Mouse (Mus musculus) intestine, postnatal 0 days (tissue): ENCODE measurements at regions not wholly inside any gene's neighbourhood (a gene's known extent, or its start where the extent isn't known, plus 50 kb on each side); places are given as distances from the start of the nearest gene placed in this dataset.

Experiments
- ATAC-seq: fragments of 200-750 bp; cut with Nextera tagmentation; 2 replicates; pipeline ENCODE4 v1.8.0; 2017; ENCODE audit warnings: mild to moderate bottlenecking, moderate TSS enrichment, moderate library complexity
- H3K27ac ChIP-seq: fragments of 300-500 bp; sonication (generic); 2 replicates; pipeline ENCODE4 v1.5.1; 2014; ENCODE audit warnings: mild to moderate bottlenecking, low read depth, low read length, moderate library complexity
- H3K27me3 ChIP-seq: fragments of 300-500 bp; sonication (generic); replicated peaks from 2 replicates; pipeline ENCODE4 v1.6.1; 2014; ENCODE audit warnings: low read length, mixed read lengths; ENCODE audit not compliant: control insufficient read depth, insufficient read depth
- H3K36me3 ChIP-seq: fragments of 300-500 bp; sonication (generic); 2 replicates; pipeline ENCODE4 v1.6.1; 2014; ENCODE audit warnings: mild to moderate bottlenecking, moderate library complexity; ENCODE audit not compliant: control insufficient read depth, insufficient read depth
- H3K4me1 ChIP-seq: fragments of 300-500 bp; sonication (generic); replicated peaks from 2 replicates; pipeline ENCODE4 v1.6.1; 2014; ENCODE audit warnings: antibody characterized with exemption, low read length, mixed read lengths; ENCODE audit not compliant: control insufficient read depth, insufficient read depth
- H3K4me2 ChIP-seq: fragments of 300-500 bp; sonication (generic); replicated peaks from 2 replicates; pipeline ENCODE4 v1.6.1; 2014; ENCODE audit warnings: low read depth, mild to moderate bottlenecking, moderate library complexity
- H3K4me3 ChIP-seq: fragments of 300-500 bp; sonication (generic); 2 replicates; pipeline ENCODE4 v1.5.1; 2014; ENCODE audit warnings: low read depth, low read length
- H3K9ac ChIP-seq: fragments of 300-500 bp; sonication (generic); 2 replicates; pipeline ENCODE4 v1.6.1; 2014; ENCODE audit warnings: mild to moderate bottlenecking, low read depth, low read length
- H3K9me3 ChIP-seq: fragments of 300-500 bp; sonication (generic); 2 replicates; pipeline ENCODE4 v1.6.1; 2016; ENCODE audit warnings: mixed run types; ENCODE audit not compliant: control insufficient read depth
- CTCF ChIP-seq: sonication (generic); IDR thresholded peaks from 2 replicates; pipeline ENCODE4 v1.5.1; 2016; ENCODE audit warnings: low read depth, mild to moderate bottlenecking, control low read depth, antibody characterized with exemption, moderate library complexity
- WGBS: fragments of 180-500 bp; shearing (Covaris S2); extraction: QIAGEN DNeasy Blood & Tissue Kit; methylation state at CpG from one replicate; pipeline ENCODE4 v1.1.7; 2014; 5-methylcytosine and 5-hydroxymethylcytosine counted together

- Histone ChIP-seq H3K27ac (no peak overlapping the region), H3K9me3 (no peaks in the 10 kb centered on the region), H3K27me3 (no peaks in the 10 kb centered on the region), H3K4me2 (no peak overlapping the region), H3K9ac (no peak overlapping the region), H3K4me1 (no peaks in the 10 kb centered on the region), H3K36me3 (no peaks in the 10 kb centered on the region), H3K4me3 (no peak overlapping the region)
- no peak for TF ChIP-seq CTCF
- no peak for ATAC-seq
Measured at GRCm38 (mm10) chr2:123182208-123182607, 417.2 kb downstream of the Sqor start.

GRCm38 (mm10) chr2:123190795-123191582 lies 426.0 kb downstream of the Sqor start:
- Histone ChIP-seq H3K4me1 (no peaks in the 10 kb centered on the region), H3K27me3 (no peaks in the 10 kb centered on the region), H3K4me3 (no peak overlapping the region), H3K9me3 (no peaks in the 10 kb centered on the region), H3K36me3 (no peaks in the 10 kb centered on the region), H3K4me2 (no peak overlapping the region), H3K27ac (no peak overlapping the region), H3K9ac (no peak overlapping the region)
- no peak for TF ChIP-seq CTCF
- 59% methylated on average over 3 of the region's 3 CpGs for WGBS
- ATAC-seq, result no peak

- ATAC-seq, result no peak
- Histone ChIP-seq H3K36me3 (no peaks in the 10 kb centered on the region), H3K4me1 (no peaks in the 10 kb centered on the region)
Measured at GRCm38 (mm10) chr2:123194533-123194932, 429.5 kb downstream of the Sqor start.

More at GRCm38 (mm10) chr2:123194533-123194932, 429.5 kb downstream of the Sqor start:
- Histone ChIP-seq H3K27ac (no peak overlapping the region), H3K4me2 (no peak overlapping the region), H3K9me3 (no peaks in the 10 kb centered on the region), H3K4me3 (no peak overlapping the region), H3K27me3 (no peaks in the 10 kb centered on the region), H3K9ac (no peak overlapping the region)
- TF ChIP-seq CTCF, result peak; percentile 43
- WGBS, result 54% methylated on average over 1 of the region's 1 CpGs
